Mouse (Mus musculus) inflammation-experienced regulatory T-cells, adult 6 months (primary cell): ENCODE results near the gene Slc3a2. TPM values are rescaled to one million over a fixed set of nuclear protein-coding genes. Genes with fewer than 3 reads are reported as not detected.
"Not testable (repeated sequence)": the region's sequence is repeated elsewhere in the genome, so short reads cannot be mapped to it uniquely, and the experiment has no call there.

Source experiments
- ATAC-seq: one replicate; pipeline ENCODE4 v1.8.0; 2017
- polyA plus RNA-seq, 3 experiments: library from polyadenylated mRNA; unstranded; fragments of 100-300 nt; shearing (Covaris generic); gene quantifications; one replicate each; pipeline ENCODE4 v1.2.1; 2017

Slc3a2 gene
- polyA plus RNA-seq = 10 to 100 TPM; 60.5 to 74.4 (median 68.9) TPM

GRCm38 (mm10) chr19:8722907-8723573 lies at the start of gene Slc3a2:
Slc3a2 (minus strand) TSS chr19:8723369.
- peak; percentile 92 for ATAC-seq

- peak; percentile 61 for ATAC-seq
These were observed 47.5 kb upstream of the Slc3a2 start, which contains the start of gene Tmem223 for GRCm38 (mm10) chr19:8770567-8771270. Tmem223 (plus strand) TSS chr19:8770996.

- no peak for ATAC-seq
These were observed 42.4 kb upstream of the Slc3a2 start for GRCm38 (mm10) chr19:8765562-8765961.

- ATAC-seq = no peak
These were observed 40.1 kb upstream of the Slc3a2 start for GRCm38 (mm10) chr19:8763276-8763675.

- no peak for ATAC-seq
These were observed 37.6 kb upstream of the Slc3a2 start for GRCm38 (mm10) chr19:8760757-8761156.

- no peak for ATAC-seq
These were observed 35.7 kb upstream of the Slc3a2 start for GRCm38 (mm10) chr19:8758899-8759298.

GRCm38 (mm10) chr19:8757471-8757998 lies 34.4 kb upstream of the Slc3a2 start:
- ATAC-seq = peak; percentile 33

- peak; percentile 86 for ATAC-seq
These were observed 33.6 kb upstream of the Slc3a2 start, which contains the start of gene Nxf1 for GRCm38 (mm10) chr19:8756635-8757387. Nxf1 (plus strand) TSS chr19:8757073.

GRCm38 (mm10) chr19:8755652-8756051 lies 32.5 kb upstream of the Slc3a2 start:
- no peak for ATAC-seq

- no peak for ATAC-seq
These were observed 24.2 kb upstream of the Slc3a2 start for GRCm38 (mm10) chr19:8747368-8747767.

- ATAC-seq = no peak
These were observed 22.2 kb upstream of the Slc3a2 start for GRCm38 (mm10) chr19:8745382-8745781.

- ATAC-seq = no peak
These were observed 19.0 kb upstream of the Slc3a2 start for GRCm38 (mm10) chr19:8742176-8742575.

- ATAC-seq = peak; percentile 97
These were observed 18.2 kb upstream of the Slc3a2 start, which contains the start of gene Stx5a for GRCm38 (mm10) chr19:8741243-8741869. Stx5a (plus strand) TSS chr19:8741413.

- no peak for ATAC-seq
These were observed 17.4 kb upstream of the Slc3a2 start, which contains the start of gene 1700092M07Rik for GRCm38 (mm10) chr19:8740603-8741002. 1700092M07Rik (plus strand) TSS chr19:8740718.

GRCm38 (mm10) chr19:8739646-8740045 lies 16.5 kb upstream of the Slc3a2 start:
- ATAC-seq = no peak

- ATAC-seq = no peak
These were observed 15.7 kb upstream of the Slc3a2 start for GRCm38 (mm10) chr19:8738911-8739310.

- ATAC-seq = no peak
These were observed 12.9 kb upstream of the Slc3a2 start for GRCm38 (mm10) chr19:8736160-8736467.

GRCm38 (mm10) chr19:8735389-8736159 lies 12.4 kb upstream of the Slc3a2 start, which contains the start of gene Wdr74:
Wdr74 (plus strand) TSS chr19:8735827.
- peak; percentile 95 for ATAC-seq

- ATAC-seq = no peak
These were observed 11.2 kb upstream of the Slc3a2 start for GRCm38 (mm10) chr19:8734334-8734733.

- not testable (repeated sequence) for ATAC-seq
These were observed 5.3 kb upstream of the Slc3a2 start for GRCm38 (mm10) chr19:8728335-8729099.
